8 mouse cellular contexts compared by ENCODE assay signal in the genomic region with DNA sequence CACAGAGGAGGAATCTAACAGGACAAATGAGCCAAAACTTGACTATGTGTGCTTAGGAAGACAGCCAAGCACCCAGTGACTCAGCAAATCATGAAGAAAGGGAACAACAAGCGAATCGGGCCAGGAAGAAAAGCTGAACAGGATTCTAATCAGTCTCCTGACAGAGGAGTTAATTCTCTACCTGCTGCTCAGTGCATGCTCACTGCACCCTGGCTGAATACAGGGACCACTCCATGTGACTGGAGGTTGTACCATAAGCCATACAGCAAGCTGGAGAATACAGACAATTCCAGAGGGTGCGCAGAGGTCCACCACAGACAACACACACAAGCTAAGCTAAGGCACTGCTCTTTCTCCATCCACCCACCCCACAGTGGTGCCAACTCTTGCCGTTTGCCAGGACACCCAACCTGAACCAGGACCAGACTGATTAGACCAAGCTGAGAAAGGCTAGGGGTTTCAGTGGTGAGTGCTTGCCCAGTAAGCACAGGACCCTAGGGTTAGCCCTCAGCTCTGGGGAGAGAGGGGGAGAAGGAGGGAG. TPM values are rescaled to one million over a fixed set of nuclear protein-coding genes. Genes with fewer than 3 reads are reported as not detected.
A peak's percentile ranks its signal among the peaks of the same experiment; 100 is the strongest.
DNase-seq lines count a peak whose midpoint lies in the region; ATAC-seq lines count a peak whose summit lies in the region.

No protein-coding gene starts in this region.

- H3K9me3 ChIP-seq in liver, embryonic 12.5 days (replicated peaks), result no peaks in the 10 kb centered on the region
- H3K9me3 ChIP-seq in liver, embryonic 11.5 days (ENCODE audit: control insufficient read depth, low read length), result no peaks in the 10 kb centered on the region
- H3K9me3 ChIP-seq in heart, embryonic 16.5 days (replicated peaks; ENCODE audit: control insufficient read depth, low read length), result no peaks in the 10 kb centered on the region

- no peaks in the 10 kb centered on the region for H3K36me3 ChIP-seq in liver, embryonic 12.5 days
- no peaks in the 10 kb centered on the region for H3K36me3 ChIP-seq in liver, embryonic 11.5 days (ENCODE audit: control insufficient read depth, insufficient read depth, low read length)
- no peaks in the 10 kb centered on the region for H3K36me3 ChIP-seq in heart, embryonic 16.5 days (ENCODE audit: control insufficient read depth, insufficient read depth)

- no peak overlapping the region for H3K27ac ChIP-seq in liver, embryonic 12.5 days
- no peak overlapping the region for H3K27ac ChIP-seq in liver, embryonic 11.5 days (ENCODE audit: low read depth, low read length)
- H3K27ac ChIP-seq in heart, embryonic 16.5 days (ENCODE audit: low read length), result 0 out of 2 replicates have a peak overlapping the region, but pooled peaks have one; percentile 20

- peaks cover 15% of the 10 kb centered on the region for H3K4me1 ChIP-seq in liver, embryonic 12.5 days
- H3K4me1 ChIP-seq in liver, embryonic 11.5 days (replicated peaks; ENCODE audit: control insufficient read depth, insufficient read depth, low read length), result peaks cover 6% of the 10 kb centered on the region
- H3K4me1 ChIP-seq in heart, embryonic 16.5 days (ENCODE audit: control insufficient read depth, insufficient read depth, low read length), result peaks cover 21% of the 10 kb centered on the region

- H3K4me2 ChIP-seq in liver, embryonic 12.5 days, result 0 out of 2 replicates have a peak overlapping the region, but pooled peaks have one; percentile 9
- H3K4me2 ChIP-seq in liver, embryonic 11.5 days, result no peak overlapping the region
- no peak overlapping the region for H3K4me2 ChIP-seq in heart, embryonic 16.5 days (ENCODE audit: low read depth, low read length)

- 0 out of 2 replicates have a peak, but pooled peaks cover 6% of the 10 kb centered on the region for H3K27me3 ChIP-seq in liver, embryonic 12.5 days (replicated peaks)
- no peaks in the 10 kb centered on the region for H3K27me3 ChIP-seq in liver, embryonic 11.5 days (replicated peaks; ENCODE audit: control insufficient read depth, insufficient read depth, low read length)
- H3K27me3 ChIP-seq in heart, embryonic 16.5 days (ENCODE audit: control insufficient read depth, insufficient read depth, low read length), result no peaks in the 10 kb centered on the region

- no peak for ATAC-seq in liver, embryonic 12.5 days
- ATAC-seq in liver, embryonic 11.5 days (replicated peaks; ENCODE audit: low FRiP score), result no peak
- no peak for ATAC-seq in heart, embryonic 16.5 days (replicated peaks; ENCODE audit: extremely low read depth, insufficient read depth, low FRiP score)

- H3K9ac ChIP-seq in liver, embryonic 12.5 days, result no peak overlapping the region
- H3K9ac ChIP-seq in liver, embryonic 11.5 days (ENCODE audit: low read depth, low read length), result no peak overlapping the region
- H3K9ac ChIP-seq in heart, embryonic 16.5 days (ENCODE audit: low read length), result no peak overlapping the region

- H3K4me3 ChIP-seq in liver, embryonic 12.5 days, result no peak overlapping the region
- H3K4me3 ChIP-seq in liver, embryonic 11.5 days (ENCODE audit: low read depth, low read length), result no peak overlapping the region
- H3K4me3 ChIP-seq in heart, embryonic 16.5 days (ENCODE audit: low read length), result no peak overlapping the region

- no peak for DNase-seq in liver, embryonic 11.5 days (ENCODE audit: low spot score)
- DNase-seq in adrenal gland, postnatal 25 days, result peak; percentile 64
- DNase-seq in left cerebral cortex, adult 18-20 months (ENCODE audit: low spot score in 2 of 2), result peak; percentile 67 to 81
- DNase-seq in right cerebral cortex, postnatal 10 days (ENCODE audit: low spot score in 2 of 2), result peak; percentile 58 to 63
- DNase-seq in cerebellum, adult 8-10 months, result no peak
- no peak for DNase-seq in cerebellum, adult 9-11 months

- 50% methylated on average over 4 of the region's 4 CpGs for WGBS in liver, embryonic 12.5 days (ENCODE audit: insufficient replicate concordance)
- WGBS in liver, embryonic 11.5 days, result 70% methylated on average over 4 of the region's 4 CpGs
- 73% methylated on average over 4 of the region's 4 CpGs for WGBS in heart, embryonic 16.5 days

RNA-seq across cellular contexts. Expression of a gene that starts 4.4 kb away (rescaled TPM):
- polyA plus RNA-seq in liver, embryonic 12.5 days (2016; fragmentation: Nextera tagmentation; extraction: Ambion mirVana), result 228 and 237 TPM in 2 replicates
- 244 and 267 TPM in 2 replicates for polyA plus RNA-seq in liver, embryonic 11.5 days (2014; fragmentation: Nextera tagmentation; extraction: Ambion mirVana)
- 277 and 344 TPM in 2 replicates for total RNA-seq in adrenal gland, postnatal 25 days (2021)
- polyA plus RNA-seq in heart, embryonic 16.5 days (2015; fragmentation: Nextera tagmentation; extraction: Ambion mirVana), result 111 and 113 TPM in 2 replicates
- total RNA-seq in left cerebral cortex, adult 18-20 months (2021), result 100 to 1,000 TPM; 279 to 320 TPM

RNA-seq across cellular contexts. Expression of a gene that starts 27.1 kb away (rescaled TPM):
- 7.6 and 7.8 TPM in 2 replicates for polyA plus RNA-seq in liver, embryonic 12.5 days (2016; fragmentation: Nextera tagmentation; extraction: Ambion mirVana)
- 16.7 and 18.2 TPM in 2 replicates for polyA plus RNA-seq in liver, embryonic 11.5 days (2014; fragmentation: Nextera tagmentation; extraction: Ambion mirVana)
- 131 and 136 TPM in 2 replicates for total RNA-seq in adrenal gland, postnatal 25 days (2021)
- polyA plus RNA-seq in heart, embryonic 16.5 days (2015; fragmentation: Nextera tagmentation; extraction: Ambion mirVana), result 79.3 and 81.3 TPM in 2 replicates
- total RNA-seq in left cerebral cortex, adult 18-20 months (2021), result 1 to 10 TPM; 5.0 to 5.7 TPM

RNA-seq across cellular contexts. Expression of a gene that starts 31.3 kb away (rescaled TPM):
- polyA plus RNA-seq in liver, embryonic 12.5 days (2016; fragmentation: Nextera tagmentation; extraction: Ambion mirVana), result 16.2 and 16.6 TPM in 2 replicates
- polyA plus RNA-seq in liver, embryonic 11.5 days (2014; fragmentation: Nextera tagmentation; extraction: Ambion mirVana), result 21.2 and 22.8 TPM in 2 replicates
- total RNA-seq in adrenal gland, postnatal 25 days (2021), result 13.2 and 17.1 TPM in 2 replicates
- 16.6 and 17.6 TPM in 2 replicates for polyA plus RNA-seq in heart, embryonic 16.5 days (2015; fragmentation: Nextera tagmentation; extraction: Ambion mirVana)
- 10 to 100 TPM; 11.5 to 11.6 TPM for total RNA-seq in left cerebral cortex, adult 18-20 months (2021)

RNA-seq across cellular contexts. Expression of a gene that starts 44.3 kb away (rescaled TPM):
- 7.9 and 10.0 TPM in 2 replicates for polyA plus RNA-seq in liver, embryonic 12.5 days (2016; fragmentation: Nextera tagmentation; extraction: Ambion mirVana)
- 7.5 and 7.7 TPM in 2 replicates for polyA plus RNA-seq in liver, embryonic 11.5 days (2014; fragmentation: Nextera tagmentation; extraction: Ambion mirVana)
- not detected in 2 replicates for total RNA-seq in adrenal gland, postnatal 25 days (2021)
- polyA plus RNA-seq in heart, embryonic 16.5 days (2015; fragmentation: Nextera tagmentation; extraction: Ambion mirVana), result 0.12 and 0.22 TPM in 2 replicates
- not detected for total RNA-seq in left cerebral cortex, adult 18-20 months (2021)

Comparison
In these comparisons a context has a peak if more than half of its experiments do, and no peak if none do; other contexts are left out.
1. DNase-seq: peak in adrenal gland, postnatal 25 days (single experiment), left cerebral cortex, adult 18-20 months (2 of 2) and right cerebral cortex, postnatal 10 days (2 of 2); none in liver, embryonic 11.5 days (single experiment), cerebellum, adult 8-10 months (single experiment) and cerebellum, adult 9-11 months (single experiment).